Mouse (Mus musculus) embryonic fibroblast, embryonic 13.5 days (primary cell): ENCODE measurements at regions not wholly inside any gene's neighbourhood (a gene's known extent, or its start where the extent isn't known, plus 50 kb on each side); places are given as distances from the start of the nearest gene placed in this dataset.
A peak's percentile ranks its signal among the peaks of the same experiment; 100 is the strongest.

Experiments used
- H3K27ac ChIP-seq: 2 replicates; pipeline ENCODE4 v1.5.1; 2012; ENCODE audit warnings: low read length, control low read depth, inconsistent platforms; ENCODE audit not compliant: insufficient read depth
- H3K4me1 ChIP-seq: 2 replicates; pipeline ENCODE4 v1.6.1; 2011; ENCODE audit warnings: low read length; ENCODE audit not compliant: control insufficient read depth, insufficient read depth
- H3K4me3 ChIP-seq: 2 replicates; pipeline ENCODE4 v1.5.1; 2011; ENCODE audit warnings: mild to moderate bottlenecking, control low read depth, low read length; ENCODE audit not compliant: insufficient read depth
- CTCF ChIP-seq: IDR thresholded peaks from 2 replicates; pipeline ENCODE4 v1.5.1; 2011; ENCODE audit warnings: mild to moderate bottlenecking, control low read depth, low read length, moderate library complexity, borderline replicate concordance; ENCODE audit not compliant: insufficient read depth
- POLR2A ChIP-seq: IDR thresholded peaks from 2 replicates; pipeline ENCODE4 v1.6.1; 2011; ENCODE audit warnings: low read depth, mild to moderate bottlenecking, control low read depth, low read length, moderate library complexity

GRCm38 (mm10) chrX:19237738-19238261, 243.3 kb downstream of the Tex13c3 start:
- no peaks in the 10 kb centered on the region; the same call in 1 of the 2 replicates for H3K4me1 ChIP-seq
- 0 out of 2 replicates have a peak overlapping the region, but pooled peaks have one; percentile 30 for H3K27ac ChIP-seq
- peak overlapping the region; percentile 63 for H3K4me3 ChIP-seq
- peak; percentile 46 for TF ChIP-seq POLR2A
- TF ChIP-seq CTCF: no peak

GRCm38 (mm10) chrX:19237048-19237737, 243.9 kb downstream of the Tex13c3 start:
- Histone ChIP-seq H3K4me1 (no peaks in the 10 kb centered on the region; the same call in 1 of the 2 replicates), H3K4me3 (peak overlapping the region; percentile 63)
- TF ChIP-seq POLR2A (no peak), CTCF (no peak)

GRCm38 (mm10) chrX:19235449-19235848, 245.7 kb downstream of the Tex13c3 start:
- Histone ChIP-seq H3K4me3 (peak overlapping the region; percentile 24), H3K4me1 (no peaks in the 10 kb centered on the region; the same call in 1 of the 2 replicates), H3K27ac (no peak overlapping the region)
- TF ChIP-seq POLR2A (no peak), CTCF (no peak)

More at GRCm38 (mm10) chrX:19237048-19237737, 243.9 kb downstream of the Tex13c3 start:
- no peak overlapping the region for H3K27ac ChIP-seq

- Histone ChIP-seq H3K4me1 (no peaks in the 10 kb centered on the region; the same call in 1 of the 2 replicates), H3K27ac (no peak overlapping the region), H3K4me3 (no peak overlapping the region)
- no peak for TF ChIP-seq CTCF
- TF ChIP-seq POLR2A: no peak
These were observed 249.3 kb downstream of the Tex13c3 start for GRCm38 (mm10) chrX:19231823-19232222.

GRCm38 (mm10) chrX:19223336-19223735, 257.8 kb downstream of the Tex13c3 start:
- no peak overlapping the region for H3K27ac ChIP-seq
- H3K4me3 ChIP-seq: no peak overlapping the region
- H3K4me1 ChIP-seq: no peaks in the 10 kb centered on the region
- no peak for TF ChIP-seq POLR2A
- TF ChIP-seq CTCF: no peak

GRCm38 (mm10) chrX:19220785-19221496, 260.2 kb downstream of the Tex13c3 start:
- H3K4me3 ChIP-seq: no peak overlapping the region
- H3K4me1 ChIP-seq: no peaks in the 10 kb centered on the region
- no peak overlapping the region for H3K27ac ChIP-seq
- TF ChIP-seq CTCF (no peak), POLR2A (no peak)

- Histone ChIP-seq H3K4me1 (no peaks in the 10 kb centered on the region), H3K27ac (no peak overlapping the region), H3K4me3 (no peak overlapping the region)
- TF ChIP-seq CTCF (no peak), POLR2A (no peak)
These were observed 261.4 kb downstream of the Tex13c3 start for GRCm38 (mm10) chrX:19219727-19220126.

- no peaks in the 10 kb centered on the region for H3K4me1 ChIP-seq
- TF ChIP-seq CTCF (no peak), POLR2A (no peak)
These were observed 261.8 kb downstream of the Tex13c3 start for GRCm38 (mm10) chrX:19219301-19219700.

GRCm38 (mm10) chrX:19206420-19206819, 274.7 kb downstream of the Tex13c3 start:
- H3K4me3 ChIP-seq: no peak overlapping the region
- no peaks in the 10 kb centered on the region for H3K4me1 ChIP-seq
- H3K27ac ChIP-seq: no peak overlapping the region
- no peak for TF ChIP-seq POLR2A
- TF ChIP-seq CTCF: no peak

More at GRCm38 (mm10) chrX:19219301-19219700, 261.8 kb downstream of the Tex13c3 start:
- Histone ChIP-seq H3K27ac (no peak overlapping the region), H3K4me3 (no peak overlapping the region)
